Mouse (Mus musculus): ENCODE results near the gene Pzp.

Gene Pzp

DNA sequence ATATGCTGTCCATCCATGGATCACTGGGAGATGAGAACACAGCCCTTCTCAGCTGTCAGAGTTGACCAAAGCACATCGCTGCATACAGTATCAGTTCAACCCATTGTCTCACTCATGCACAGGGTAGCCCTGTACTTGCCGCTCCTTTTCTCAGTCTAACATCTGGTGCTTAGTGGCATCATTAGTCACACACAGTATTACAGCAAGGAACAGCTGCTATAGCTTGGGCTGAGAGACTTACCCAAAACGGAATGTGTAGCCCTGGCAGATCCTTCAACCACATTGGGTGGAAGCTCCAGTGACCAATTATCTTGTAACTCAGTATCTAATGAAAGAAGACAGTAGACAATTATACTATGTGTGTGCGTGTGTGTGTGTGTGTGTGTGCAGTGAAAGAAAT, 34.6 kb downstream of the Pzp start:
- in situ Hi-C loops (cut with MboI; ENCODE audit: low pct_unique_long_range_greater_than_20kb in 1 of 2, low sequenced_read_pairs in 2 of 2, unreplicated experiment in 1 of 2): no loop called here

DNA sequence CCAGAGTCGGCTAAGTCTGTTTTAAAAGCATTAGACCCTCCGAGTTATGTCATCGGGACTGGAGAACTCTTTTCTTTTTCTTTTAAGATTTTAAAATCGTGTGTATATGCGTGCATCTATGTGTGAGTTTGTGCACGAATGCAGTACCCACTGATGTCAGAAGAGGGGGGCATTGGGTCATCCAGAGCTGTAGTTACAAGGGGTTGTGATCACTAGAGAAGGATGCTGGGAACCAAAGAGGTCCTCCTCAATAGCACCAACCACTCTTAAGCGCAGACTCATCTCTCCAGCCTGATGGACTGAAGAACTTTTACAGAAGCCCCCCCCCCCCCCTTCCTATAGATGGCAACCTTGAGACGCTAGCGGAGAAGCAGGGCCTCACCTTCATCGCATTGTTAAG, 36.4 kb downstream of the Pzp start:
- in situ Hi-C loops (cut with MboI; ENCODE audit: low pct_unique_long_range_greater_than_20kb in 1 of 2, low sequenced_read_pairs in 2 of 2, unreplicated experiment in 1 of 2): no loop called here

- in situ Hi-C loops (cut with MboI; ENCODE audit: low pct_unique_long_range_greater_than_20kb in 1 of 2, low sequenced_read_pairs in 2 of 2, unreplicated experiment in 1 of 2): loop anchor here in 1 of 2 experiments (10.0 kb wide), 1 partner anchor 87 kb away; no protein-coding TSS in a partner anchor
These were observed 38.8 kb downstream of the Pzp start for GRCm38 (mm10) chr6:128487736-128488135.

DNA sequence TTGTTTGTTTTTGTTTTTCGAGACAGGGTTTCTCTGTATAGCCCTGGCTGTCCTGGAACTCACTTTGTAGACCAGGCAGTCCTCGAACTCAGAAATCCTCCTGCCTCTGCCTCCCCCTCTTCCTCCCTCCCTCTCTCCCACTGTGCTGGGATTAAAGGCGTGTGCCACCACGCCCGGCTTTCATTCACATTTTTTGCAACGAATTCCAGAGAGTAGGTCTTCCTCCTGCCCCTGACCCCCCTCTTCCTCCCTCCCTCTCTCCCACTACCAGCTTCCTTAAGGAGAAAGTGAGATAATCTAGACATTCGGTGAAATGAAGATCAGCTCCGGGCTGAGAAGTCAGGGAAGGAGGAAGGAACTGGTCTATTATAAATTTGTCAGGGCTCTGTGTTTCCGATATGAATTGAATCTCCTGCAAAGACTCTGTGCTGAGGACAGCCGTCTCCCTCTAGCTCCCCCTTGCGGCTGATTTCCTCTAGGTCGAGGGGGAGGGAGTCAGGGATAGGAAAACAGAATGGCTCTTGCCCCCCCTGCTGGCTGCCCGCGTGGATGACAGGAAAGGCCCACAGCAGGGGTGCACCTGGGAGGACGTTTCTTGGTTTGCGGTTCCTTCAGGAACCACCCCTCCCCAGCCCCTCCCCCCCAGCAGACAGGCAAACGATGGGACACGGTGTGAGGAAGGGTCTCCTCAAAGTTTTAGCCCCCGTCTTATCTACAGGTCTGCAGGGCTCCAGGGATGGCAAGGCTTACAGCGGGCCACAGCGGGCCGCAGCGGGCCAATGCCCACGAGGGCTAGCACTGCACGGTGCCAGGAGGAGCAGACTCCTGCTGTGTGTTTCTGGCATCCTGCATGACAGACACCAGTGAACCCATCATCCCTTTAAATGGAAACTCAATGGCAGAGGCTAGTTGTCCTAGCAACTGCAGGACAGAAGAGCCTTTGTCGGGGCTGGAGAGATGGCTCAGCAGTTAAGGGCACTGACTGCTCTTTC, 46.8 kb downstream of the Pzp start:
- in situ Hi-C loops (cut with MboI; ENCODE audit: low pct_unique_long_range_greater_than_20kb in 1 of 2, low sequenced_read_pairs in 2 of 2, unreplicated experiment in 1 of 2): loop anchor here (5.0 to 10.0 kb wide), 2 partner anchors 52 to 95 kb away; no protein-coding TSS in a partner anchor

GRCm38 (mm10) chr6:128477495-128477894, 49.0 kb downstream of the Pzp start:
- in situ Hi-C loops (cut with MboI; ENCODE audit: low pct_unique_long_range_greater_than_20kb in 1 of 2, low sequenced_read_pairs in 2 of 2, unreplicated experiment in 1 of 2): loop anchor here in 1 of 2 experiments (5.0 kb wide), 1 partner anchor 50 kb away; no protein-coding TSS in a partner anchor

DNA sequence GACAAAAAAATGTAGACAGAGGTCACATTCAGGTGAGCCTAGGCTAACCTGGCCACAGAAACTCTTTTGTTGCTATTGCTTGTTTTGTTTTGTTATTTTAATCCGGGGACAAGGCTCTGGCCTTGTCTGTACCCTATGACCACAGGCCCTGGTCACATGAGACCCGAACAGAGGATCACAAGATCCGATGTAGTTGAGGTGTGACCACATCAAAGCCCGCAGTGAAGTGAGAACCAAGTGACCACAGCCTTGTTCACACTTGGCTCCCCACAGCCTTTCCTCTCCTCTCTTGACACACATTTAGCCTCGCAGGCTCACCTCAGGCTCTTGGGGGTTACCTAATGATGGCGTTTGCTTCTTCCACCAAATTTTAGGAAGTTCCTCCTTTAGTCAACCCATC, 52.4 kb downstream of the Pzp start:
- in situ Hi-C loops (cut with MboI; ENCODE audit: low pct_unique_long_range_greater_than_20kb in 1 of 2, low sequenced_read_pairs in 2 of 2, unreplicated experiment in 1 of 2): no loop called here

DNA sequence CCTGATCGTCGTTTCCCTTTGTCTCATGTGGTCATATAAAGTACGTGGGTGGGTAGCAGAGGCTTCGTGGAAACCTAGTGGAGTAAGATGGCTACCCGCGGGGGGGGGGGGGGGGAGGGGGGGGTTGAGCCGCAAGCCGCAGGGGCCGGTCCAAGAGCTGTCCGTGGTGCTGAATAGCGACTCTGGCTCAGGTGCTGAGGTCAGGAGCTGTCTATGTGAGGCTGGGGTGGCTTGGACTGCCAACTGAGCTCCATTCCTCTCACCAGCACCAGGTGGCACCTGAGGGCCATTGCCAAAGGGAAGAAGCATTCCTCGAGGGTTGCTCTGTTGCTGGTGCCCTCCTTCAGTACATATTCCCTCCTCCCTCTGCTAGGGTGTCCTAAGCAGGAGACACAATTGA, 57.1 kb downstream of the Pzp start:
- in situ Hi-C loops (cut with MboI; ENCODE audit: low pct_unique_long_range_greater_than_20kb in 1 of 2, low sequenced_read_pairs in 2 of 2, unreplicated experiment in 1 of 2): no loop called here

DNA sequence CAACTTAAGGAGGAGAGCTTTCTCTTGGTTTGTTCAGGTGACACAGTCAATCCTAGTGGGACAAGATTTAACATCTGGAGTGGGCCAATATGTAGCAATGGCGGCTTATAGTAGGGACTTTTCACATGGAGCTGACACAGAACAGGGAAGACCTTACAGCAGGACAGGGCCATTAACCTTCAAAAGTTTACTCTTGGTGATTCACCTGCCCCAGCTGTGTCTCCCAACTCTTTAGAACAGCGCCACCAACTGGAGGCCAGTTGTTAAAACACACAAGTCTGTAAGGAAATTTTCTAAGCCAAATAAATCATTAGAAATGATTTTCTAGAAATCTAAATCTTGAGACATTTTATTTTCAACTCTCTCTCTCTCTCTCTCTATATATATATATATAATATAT, 59.2 kb downstream of the Pzp start:
- in situ Hi-C loops (cut with MboI; ENCODE audit: low pct_unique_long_range_greater_than_20kb in 1 of 2, low sequenced_read_pairs in 2 of 2, unreplicated experiment in 1 of 2): no loop called here

- in situ Hi-C loops (cut with MboI; ENCODE audit: low pct_unique_long_range_greater_than_20kb in 1 of 2, low sequenced_read_pairs in 2 of 2, unreplicated experiment in 1 of 2): no loop called here
These were observed 60.0 kb downstream of the Pzp start for GRCm38 (mm10) chr6:128466563-128466962.

DNA sequence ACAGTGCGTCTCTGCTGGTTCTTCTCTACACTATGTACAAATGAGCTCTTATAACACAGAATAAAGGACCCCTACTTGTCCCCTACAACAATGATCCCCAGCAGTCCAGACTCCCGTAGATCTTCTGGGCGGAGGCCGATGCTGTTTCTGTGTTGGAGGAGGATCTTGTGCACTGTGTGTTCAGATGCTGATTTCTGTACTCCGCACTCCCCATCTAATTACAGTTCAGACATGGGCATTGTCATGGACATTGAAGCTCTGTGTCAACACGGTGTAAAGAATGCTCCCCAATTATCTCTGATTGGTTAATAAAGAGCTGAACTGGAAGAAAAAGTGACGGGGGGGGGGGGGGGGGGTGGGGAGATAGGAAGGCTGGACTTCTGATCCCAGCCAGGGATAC, 60.5 kb downstream of the Pzp start:
- in situ Hi-C loops (cut with MboI; ENCODE audit: low pct_unique_long_range_greater_than_20kb in 1 of 2, low sequenced_read_pairs in 2 of 2, unreplicated experiment in 1 of 2): no loop called here

- in situ Hi-C loops (cut with MboI; ENCODE audit: low pct_unique_long_range_greater_than_20kb in 1 of 2, low sequenced_read_pairs in 2 of 2, unreplicated experiment in 1 of 2): no loop called here
These were observed 61.5 kb downstream of the Pzp start for GRCm38 (mm10) chr6:128464996-128465395.

- in situ Hi-C loops (cut with MboI; ENCODE audit: low pct_unique_long_range_greater_than_20kb in 1 of 2, low sequenced_read_pairs in 2 of 2, unreplicated experiment in 1 of 2): no loop called here
These were observed 64.9 kb downstream of the Pzp start for GRCm38 (mm10) chr6:128461606-128462005.

DNA sequence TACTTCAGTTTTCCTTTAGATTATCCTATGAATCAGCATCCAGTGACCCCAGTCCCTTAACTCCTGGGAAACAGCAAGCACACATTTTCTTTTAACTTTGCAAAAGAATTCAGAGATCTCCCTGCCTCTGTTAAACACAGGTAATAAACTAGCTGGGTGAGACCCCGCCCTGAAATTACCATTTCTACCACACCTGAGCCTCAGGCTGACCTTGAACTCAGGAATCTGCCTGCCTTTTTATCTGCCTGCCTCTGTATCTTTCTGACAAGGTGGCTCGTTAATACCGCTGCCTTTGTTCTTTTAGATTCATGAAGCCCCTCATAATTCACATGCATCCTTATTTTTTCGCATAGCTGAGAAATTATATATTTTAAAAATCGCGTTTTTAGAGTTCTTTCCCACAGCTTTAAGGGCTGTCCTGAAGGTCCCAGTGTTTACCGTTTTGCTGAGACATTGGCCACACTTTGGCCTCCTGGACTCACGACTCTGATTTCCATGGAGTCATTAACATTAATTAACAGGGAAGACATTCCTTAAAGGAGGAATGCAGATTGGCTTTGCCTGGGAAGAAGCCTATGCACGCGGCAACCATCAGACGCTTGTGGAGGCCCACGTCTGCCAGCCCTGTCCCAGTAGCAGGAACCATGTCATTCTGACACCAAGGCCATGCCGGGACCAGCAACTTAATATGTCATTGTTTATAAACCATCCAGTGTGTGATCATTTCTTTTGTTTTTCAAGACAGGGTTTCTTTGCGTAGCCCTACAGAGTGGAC, 65.6 kb downstream of the Pzp start:
- in situ Hi-C loops (cut with MboI; ENCODE audit: low pct_unique_long_range_greater_than_20kb in 1 of 2, low sequenced_read_pairs in 2 of 2, unreplicated experiment in 1 of 2): no loop called here

DNA sequence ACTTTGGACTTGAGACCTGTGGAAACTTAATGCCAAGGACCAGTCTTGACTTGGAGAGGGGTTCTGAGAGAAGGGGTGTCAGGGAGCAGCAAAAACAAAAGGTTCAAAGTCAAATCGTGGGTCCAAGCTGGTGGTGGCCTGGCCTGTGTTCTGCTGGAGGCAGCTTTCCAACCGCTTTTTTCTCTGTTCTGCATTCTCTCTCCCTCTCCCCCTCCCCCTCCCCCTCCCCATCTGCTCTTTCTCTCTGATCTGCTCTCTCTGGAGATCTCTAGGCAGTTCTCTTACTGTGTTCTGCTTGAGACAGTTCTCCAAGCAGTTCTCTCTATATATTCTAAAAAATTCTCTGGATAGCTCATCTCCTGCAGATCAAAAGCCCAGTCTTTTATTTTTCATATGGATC, 66.2 kb downstream of the Pzp start:
- in situ Hi-C loops (cut with MboI; ENCODE audit: low pct_unique_long_range_greater_than_20kb in 1 of 2, low sequenced_read_pairs in 2 of 2, unreplicated experiment in 1 of 2): no loop called here

- in situ Hi-C loops (cut with MboI; ENCODE audit: low pct_unique_long_range_greater_than_20kb in 1 of 2, low sequenced_read_pairs in 2 of 2, unreplicated experiment in 1 of 2): no loop called here
These were observed 69.3 kb downstream of the Pzp start for GRCm38 (mm10) chr6:128457186-128457585.

DNA sequence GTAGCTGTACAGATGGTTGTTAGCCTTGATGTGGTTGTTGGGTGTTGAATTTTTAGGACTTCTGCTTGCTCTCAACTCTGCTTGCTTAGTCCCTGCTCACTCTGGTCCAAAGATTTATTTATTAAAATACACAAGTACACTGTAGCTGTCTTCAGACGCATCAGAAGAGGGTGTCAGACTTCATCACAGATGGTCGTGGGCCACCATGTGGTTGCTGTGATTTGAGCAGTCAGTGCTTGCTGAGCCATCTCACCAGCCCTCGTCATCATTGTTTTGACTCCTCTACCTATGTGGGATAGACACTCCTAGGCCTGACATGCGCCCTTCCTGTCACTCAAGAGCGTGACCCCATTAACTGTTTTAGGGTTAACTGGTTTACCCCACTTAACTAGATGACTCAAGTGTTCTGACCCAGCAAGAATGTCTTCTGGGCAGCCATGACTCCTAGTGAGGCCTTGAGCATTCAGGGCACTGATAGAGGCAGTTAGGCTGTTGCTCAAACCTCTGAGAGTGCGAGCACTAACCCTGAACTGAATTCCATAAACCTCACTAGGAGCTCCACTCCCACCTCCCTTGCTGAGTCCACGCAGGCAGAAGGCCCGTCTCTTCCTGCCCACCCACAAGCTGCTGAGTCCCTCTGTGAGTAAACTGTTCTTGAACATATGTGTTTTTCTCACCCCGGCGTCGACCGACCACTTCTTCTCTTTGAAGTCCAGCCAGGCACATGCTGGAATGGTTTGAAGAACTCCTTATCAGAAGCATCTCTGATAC, 70.5 kb downstream of the Pzp start:
- in situ Hi-C loops (cut with MboI; ENCODE audit: low pct_unique_long_range_greater_than_20kb in 1 of 2, low sequenced_read_pairs in 2 of 2, unreplicated experiment in 1 of 2): no loop called here

DNA sequence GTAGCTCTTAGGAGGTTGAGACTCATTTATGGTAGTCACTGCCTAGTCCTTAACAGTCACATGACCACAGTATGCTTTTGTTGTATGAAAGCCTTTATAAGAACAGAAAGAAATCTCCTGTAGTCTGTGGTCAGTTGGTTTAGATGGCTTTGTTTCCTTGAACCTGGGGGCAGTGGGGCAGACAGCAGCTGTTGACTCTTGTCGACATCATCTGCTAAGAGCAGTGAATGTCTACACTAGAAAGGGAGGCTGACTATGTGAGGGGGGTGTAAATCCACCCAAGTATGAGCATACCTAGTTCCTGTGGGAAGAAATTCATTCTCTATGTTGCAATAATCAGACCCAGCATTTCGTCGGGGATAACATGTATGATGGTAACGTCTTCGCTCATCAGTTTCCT, 79.5 kb downstream of the Pzp start:
- in situ Hi-C loops (cut with MboI; ENCODE audit: low pct_unique_long_range_greater_than_20kb in 1 of 2, low sequenced_read_pairs in 2 of 2, unreplicated experiment in 1 of 2): no loop called here

GRCm38 (mm10) chr6:128445761-128446535, 80.6 kb downstream of the Pzp start:
- in situ Hi-C loops (cut with MboI; ENCODE audit: low pct_unique_long_range_greater_than_20kb in 1 of 2, low sequenced_read_pairs in 2 of 2, unreplicated experiment in 1 of 2): no loop called here

Data from mouse embryonic stem cell (cell line).